Mouse (Mus musculus) left cerebral cortex, postnatal 10 days (tissue): ENCODE data around the gene Ugt1a10. TPM values are rescaled to one million over a fixed set of nuclear protein-coding genes. Genes with fewer than 3 reads are reported as not detected.

ENCODE experiments used
- DNase-seq, 2 experiments: peaks; one replicate each; pipeline ENCODE4 v3.0.0; 2021 to 2022; ENCODE audit warnings: low spot score in 2 of 2, mixed read lengths in 1 of 2; ENCODE audit errors: extremely low spot score in 1 of 2
- intact Hi-C: fragments of 180-260 bp; cut with DNase I; formaldehyde crosslinking; loops from one replicate; pipeline ENCODE4 v1.15.1; 2025
- total RNA-seq, 2 experiments: library from RNA; stranded (reverse); gene quantifications; 2 replicates each; pipeline ENCODE4 v1.2.3; 2021

The Ugt1a10 gene
- total RNA-seq, 2 experiments from 2014 or later = not detected

DNA sequence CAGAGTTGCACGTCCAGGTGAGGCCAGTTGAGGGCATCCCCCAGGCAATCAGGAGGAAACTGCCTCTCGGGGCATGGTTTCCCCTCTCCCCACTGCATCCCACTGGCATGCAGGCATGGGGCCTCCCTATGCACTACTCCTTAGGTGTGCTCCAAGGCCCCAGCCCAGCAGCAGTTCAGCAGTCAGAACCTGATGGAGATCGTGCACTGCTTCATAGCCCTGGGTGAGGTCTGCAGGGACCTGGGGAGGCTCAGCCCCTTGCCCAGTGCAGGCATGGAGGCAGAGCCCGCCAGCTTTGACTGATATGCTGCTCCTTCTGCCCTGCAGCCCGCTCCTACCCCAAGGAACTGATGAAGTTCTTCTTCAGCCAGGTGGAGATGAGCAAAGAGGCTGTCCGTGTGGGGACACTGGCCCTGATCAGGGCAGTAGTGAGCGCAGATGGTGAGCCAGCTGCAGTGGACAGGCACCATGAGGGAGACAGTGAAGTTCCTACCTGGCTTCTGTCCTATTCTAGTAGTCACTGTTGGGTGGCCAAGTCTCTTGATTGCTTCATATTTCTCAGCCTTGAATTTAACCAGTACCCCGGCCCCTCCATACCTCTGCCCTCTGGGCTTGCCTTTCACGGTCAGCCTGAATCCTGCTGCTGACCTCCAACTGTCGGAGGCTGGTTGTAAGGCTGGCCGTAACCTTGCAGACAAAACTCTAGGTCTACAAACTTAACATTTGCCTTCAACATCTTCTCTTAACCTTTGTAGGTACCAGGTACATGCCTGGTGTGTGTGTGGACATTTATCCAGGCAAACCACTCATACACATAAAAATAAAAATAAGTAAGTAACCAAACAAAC, 180.1 kb downstream of the Ugt1a10 start:
- intact Hi-C loops = no loop called here

DNA sequence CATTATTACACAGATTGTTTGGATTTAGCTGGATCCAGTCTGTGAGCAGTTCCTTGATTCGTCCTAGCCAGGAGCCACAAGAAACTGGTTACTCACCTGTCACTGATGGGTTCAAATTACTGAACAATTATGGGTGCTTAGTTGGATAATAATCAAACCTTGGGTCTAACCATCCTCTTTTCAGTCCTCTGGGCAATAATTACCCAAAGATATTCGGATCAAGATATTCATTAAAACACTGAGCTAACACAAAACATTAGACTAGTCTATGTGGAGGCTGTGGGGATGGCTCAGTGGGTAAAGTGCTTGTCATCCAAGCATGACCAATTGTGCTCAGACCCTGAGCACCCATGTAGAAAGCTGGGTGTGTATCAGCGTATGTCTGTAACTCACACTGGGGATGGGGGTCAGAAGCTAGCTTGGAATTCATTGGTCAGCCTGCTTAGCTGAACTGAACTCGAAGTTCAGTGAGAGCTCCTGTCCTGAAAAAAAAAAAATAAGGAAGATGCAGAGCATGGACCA, 180.8 kb downstream of the Ugt1a10 start:
- DNase-seq = peak in 1 of 2 experiments; percentile 21
- intact Hi-C loops = no loop called here

More for the DNA sequence above, 180.1 kb downstream of the Ugt1a10 start:
- DNase-seq = peak in 1 of 2 experiments; percentile 65

DNA sequence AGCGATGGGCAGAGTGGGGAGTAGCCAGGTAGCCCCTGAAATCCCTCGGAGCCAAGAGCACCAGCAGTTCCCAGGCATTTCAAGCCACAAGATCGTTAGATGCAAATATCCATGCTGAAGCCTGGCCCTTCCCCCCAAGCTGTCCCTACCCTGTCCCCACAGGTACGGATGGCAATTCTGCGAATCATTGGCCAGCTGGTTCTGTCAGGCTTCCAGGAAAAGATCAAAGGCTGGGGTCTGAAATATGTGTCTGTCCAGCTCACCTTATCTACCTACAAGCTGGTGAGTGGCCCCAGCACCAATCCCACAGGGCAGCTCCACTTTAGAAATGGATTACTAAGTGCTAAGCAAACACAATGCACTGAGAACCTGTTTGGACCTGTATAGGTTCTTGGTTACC, 182.1 kb downstream of the Ugt1a10 start:
- peak in 1 of 2 experiments; percentile 48 for DNase-seq
- intact Hi-C loops = no loop called here

GRCm38 (mm10) chr1:88238771-88239170, 183.6 kb downstream of the Ugt1a10 start:
- peak in 1 of 2 experiments; percentile 73 for DNase-seq
- intact Hi-C loops = no loop called here

DNA sequence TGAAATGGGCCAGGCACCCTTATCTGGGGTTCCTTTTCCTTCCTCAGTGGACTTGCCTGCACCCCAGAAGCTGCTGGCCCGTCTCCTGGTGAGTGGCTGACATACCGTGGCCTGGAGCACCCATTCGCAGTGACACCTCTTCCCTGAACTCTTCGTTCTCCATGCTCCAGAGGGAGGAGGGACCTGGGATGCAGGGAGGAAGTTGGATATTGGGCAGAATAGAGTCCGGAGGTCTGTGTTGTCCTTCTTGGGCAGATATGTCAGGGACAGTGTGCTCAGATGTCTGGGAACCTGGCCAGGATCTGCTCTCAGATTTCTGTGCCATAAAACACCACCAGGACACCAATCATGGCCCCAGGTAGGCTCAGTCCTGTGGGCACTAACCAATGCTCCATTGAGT, 184.9 kb downstream of the Ugt1a10 start:
- intact Hi-C loops = no loop called here
- DNase-seq = peak in 1 of 2 experiments; percentile 57

DNA sequence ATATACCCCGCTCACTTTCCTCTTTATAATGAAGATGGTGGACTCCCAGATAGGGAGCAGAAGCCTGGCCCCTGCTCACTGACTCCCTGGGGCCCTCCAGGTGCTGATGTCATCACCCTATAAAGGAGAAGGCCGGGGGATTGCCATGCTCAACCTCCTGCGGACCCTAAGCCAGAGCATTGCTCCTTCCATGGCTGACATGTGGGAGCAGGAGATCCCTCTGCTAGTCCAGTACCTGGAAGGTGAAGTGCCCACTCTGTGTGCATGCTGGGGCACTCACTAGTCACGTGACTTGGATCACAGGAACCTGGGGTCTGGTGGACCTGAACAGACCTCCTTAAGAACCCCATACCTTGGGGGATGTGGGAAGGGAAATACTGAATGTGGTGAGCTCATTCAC, 185.4 kb downstream of the Ugt1a10 start:
- intact Hi-C loops = no loop called here
- DNase-seq = peak in 1 of 2 experiments; percentile 51

GRCm38 (mm10) chr1:88243861-88244260, 188.7 kb downstream of the Ugt1a10 start:
- intact Hi-C loops = no loop called here
- peak in 1 of 2 experiments; percentile 55 for DNase-seq

DNA sequence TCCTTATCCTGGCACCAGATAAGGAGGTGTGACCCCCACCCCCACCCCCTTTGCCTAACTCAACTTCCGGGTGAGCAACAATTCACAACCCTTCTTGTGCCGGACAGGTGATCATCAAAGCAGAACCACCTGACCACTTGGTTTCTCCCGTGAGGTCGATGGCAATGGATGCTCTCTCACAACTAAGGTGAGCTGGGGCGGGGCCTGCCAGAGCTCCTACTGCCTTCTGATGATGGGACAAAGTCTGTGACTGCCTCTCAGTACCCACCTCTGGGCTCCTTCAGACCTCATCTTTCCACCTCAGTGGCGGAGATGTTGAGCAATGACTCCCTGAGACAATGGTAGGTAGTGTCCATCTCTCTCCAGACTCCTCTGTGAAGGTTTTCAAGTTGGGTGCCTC, 190.7 kb downstream of the Ugt1a10 start:
- intact Hi-C loops = no loop called here
- peak in 1 of 2 experiments; percentile 61 for DNase-seq

- intact Hi-C loops = no loop called here
- peak in 1 of 2 experiments; percentile 34 for DNase-seq
Observed at GRCm38 (mm10) chr1:88246386-88246785, 191.2 kb downstream of the Ugt1a10 start.

DNA sequence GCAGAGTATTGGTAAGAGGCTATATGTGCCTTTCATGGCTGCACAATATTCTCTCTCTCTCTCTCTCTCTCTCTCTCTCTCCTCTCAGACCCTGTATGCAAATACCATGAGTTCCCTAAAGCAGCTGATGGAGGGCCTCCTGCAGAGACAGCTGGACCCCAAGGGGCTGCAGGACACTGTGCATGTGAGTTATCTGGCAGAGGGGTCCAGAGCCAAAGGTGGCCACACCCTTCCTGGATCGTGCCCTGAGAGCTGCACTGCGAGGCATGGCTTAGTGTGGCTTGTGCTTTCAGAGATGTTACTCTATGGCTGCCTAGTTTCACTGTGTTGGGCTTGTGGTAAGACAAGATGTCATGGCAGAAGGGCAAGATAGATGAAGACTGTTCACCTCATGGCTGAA, 192.5 kb downstream of the Ugt1a10 start:
- intact Hi-C loops = no loop called here

GRCm38 (mm10) chr1:88248658-88249057, 193.5 kb downstream of the Ugt1a10 start:
- peak in 1 of 2 experiments; percentile 81 for DNase-seq
- intact Hi-C loops = no loop called here

More for the DNA sequence above, 192.5 kb downstream of the Ugt1a10 start:
- DNase-seq = peak in 1 of 2 experiments; percentile 57

DNA sequence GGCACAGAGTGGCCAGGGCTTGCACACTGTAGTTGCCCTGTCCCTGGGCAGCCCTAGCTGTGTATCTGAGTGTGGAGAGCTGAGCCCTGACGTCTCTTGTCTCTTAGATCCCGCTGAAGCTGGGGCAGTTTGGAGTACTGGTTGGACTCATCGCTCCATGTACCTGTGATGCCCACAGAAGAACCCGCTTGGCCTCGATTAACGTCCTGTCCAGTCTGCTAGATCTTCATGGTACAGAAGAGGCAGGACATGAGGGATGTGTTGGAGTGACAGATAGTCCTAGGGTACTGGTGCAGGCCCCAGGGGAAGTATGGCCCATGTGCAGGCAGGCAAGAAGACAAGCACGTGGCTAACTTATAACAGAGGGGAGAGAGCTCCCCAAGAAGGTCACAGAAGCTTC, 194.4 kb downstream of the Ugt1a10 start:
- peak in 1 of 2 experiments; percentile 43 for DNase-seq
- intact Hi-C loops = no loop called here

DNA sequence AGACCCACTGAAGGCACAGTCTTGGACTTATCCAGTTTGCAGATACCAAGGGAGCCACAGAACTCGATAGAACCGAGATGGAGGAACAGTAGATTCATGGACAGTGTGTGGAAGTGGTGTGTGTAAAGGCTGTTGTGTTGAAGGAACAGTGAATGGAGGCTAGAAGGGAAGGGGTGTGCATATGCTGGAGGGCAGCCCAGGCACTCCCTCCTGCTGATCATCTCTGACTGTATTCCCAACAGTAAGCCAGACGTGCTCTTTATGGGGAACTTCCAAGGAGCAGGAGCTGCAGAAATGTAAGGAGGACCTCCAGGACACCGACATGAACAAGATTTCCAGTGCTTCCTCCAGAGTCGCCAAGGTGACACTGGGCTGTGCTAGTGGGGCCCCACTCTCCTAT, 194.8 kb downstream of the Ugt1a10 start:
- DNase-seq = peak in 1 of 2 experiments; percentile 32
- intact Hi-C loops = no loop called here

GRCm38 (mm10) chr1:88253106-88253505, 197.9 kb downstream of the Ugt1a10 start:
- peak in 1 of 2 experiments; percentile 54 for DNase-seq
- intact Hi-C loops = no loop called here

DNA sequence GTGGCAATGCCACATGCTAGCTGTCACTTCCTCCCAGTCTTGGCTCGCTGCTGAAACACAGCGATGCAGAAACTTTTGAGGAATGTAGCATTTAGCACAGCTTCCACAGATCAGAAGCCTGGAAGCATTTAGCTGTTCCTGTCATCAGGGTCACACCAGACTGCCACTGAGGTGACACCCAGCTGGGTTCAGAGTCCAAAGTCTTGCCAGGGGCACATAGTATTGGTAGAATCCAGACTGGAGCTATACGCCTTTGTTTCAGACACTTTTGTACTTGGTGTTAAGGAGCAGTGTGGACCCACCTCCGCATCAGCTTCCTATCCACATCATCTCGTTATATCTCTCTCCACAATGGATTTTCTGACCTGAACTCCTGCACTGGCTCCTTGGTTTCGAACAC, 198.4 kb downstream of the Ugt1a10 start:
- DNase-seq = peak in 1 of 2 experiments; percentile 36
- intact Hi-C loops = no loop called here

- peak in 1 of 2 experiments; percentile 76 for DNase-seq
- intact Hi-C loops = no loop called here
Observed at GRCm38 (mm10) chr1:88254793-88255465, 199.7 kb downstream of the Ugt1a10 start.

DNA sequence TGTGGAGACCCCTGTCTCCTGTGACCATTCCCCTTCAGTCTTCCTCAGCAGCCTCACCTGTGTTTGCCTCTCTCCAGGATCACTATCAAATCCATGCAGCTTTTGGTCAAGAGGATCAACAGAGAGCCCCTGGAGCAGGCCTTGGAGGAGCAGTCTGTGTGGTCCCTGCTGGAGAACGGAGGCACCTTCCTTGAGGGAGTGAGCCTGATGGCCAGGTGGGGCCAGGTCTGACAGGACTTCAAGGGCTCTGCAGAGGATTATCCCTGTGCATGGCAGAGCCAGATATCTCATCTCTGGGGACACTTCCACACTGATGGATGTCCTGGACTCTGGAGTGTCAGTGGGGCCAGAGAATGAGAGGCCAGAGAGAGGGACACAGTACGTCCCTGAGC, 200.3 kb downstream of the Ugt1a10 start:
- intact Hi-C loops = no loop called here
- DNase-seq = peak in 1 of 2 experiments; percentile 64

- peak in 1 of 2 experiments; percentile 83 for DNase-seq
Observed at GRCm38 (mm10) chr1:88255989-88256754, 201.0 kb downstream of the Ugt1a10 start.

More at GRCm38 (mm10) chr1:88255989-88256754, 201.0 kb downstream of the Ugt1a10 start:
- intact Hi-C loops = no loop called here
